Mouse (Mus musculus) CH12.LX (cell line): ENCODE results near the gene Nav3. TPM values are rescaled to one million over a fixed set of nuclear protein-coding genes. Genes with fewer than 3 reads are reported as not detected.

Experiments used
- DNase-seq: peaks from one replicate; pipeline ENCODE4 v3.0.0-alpha.2; 2013; ENCODE audit errors: extremely low read depth
- H3K27ac ChIP-seq: 2 replicates; pipeline ENCODE4 v1.5.1; 2012; ENCODE audit warnings: low read depth, mild to moderate bottlenecking, control low read depth, moderate library complexity; ENCODE audit not compliant: insufficient read depth
- H3K27me3 ChIP-seq: replicated peaks from 2 replicates; pipeline ENCODE3; 2012; ENCODE audit warnings: inconsistent platforms
- H3K36me3 ChIP-seq, 2 experiments: replicated peaks in 1 of 2; 2 replicates each; pipeline versions ENCODE3 to v1.6.1; 2012; ENCODE audit warnings: inconsistent platforms in 1 of 2, low read length in 1 of 2, mild to moderate bottlenecking in 1 of 2, mixed read lengths in 1 of 2, moderate library complexity in 1 of 2; ENCODE audit not compliant: control insufficient read depth in 1 of 2, insufficient read depth in 1 of 2
- H3K4me1 ChIP-seq, 2 experiments: 2 replicates each; pipeline ENCODE4 v1.6.1; 2012; ENCODE audit warnings: inconsistent platforms in 1 of 2, moderate library complexity in 1 of 2; ENCODE audit not compliant: insufficient read depth in 2 of 2, control insufficient read depth in 1 of 2
- H3K4me2 ChIP-seq: 2 replicates; pipeline ENCODE4 v1.6.1; 2012; ENCODE audit warnings: low read depth, mild to moderate bottlenecking, control low read depth; ENCODE audit not compliant: poor library complexity, insufficient read depth, severe bottlenecking
- H3K4me3 ChIP-seq, 3 experiments: fragments of 150-350 bp in 1 of 3; sonication (generic) in 1 of 3; replicated peaks in 1 of 3; 2 replicates each; pipeline versions ENCODE3 to v1.5.1; 2011 to 2012; ENCODE audit warnings: low read depth in 2 of 3, low read length in 2 of 3, mild to moderate bottlenecking in 2 of 3, moderate library complexity in 2 of 3, control low read depth in 1 of 3, improper control_type of control experiment in 1 of 3, inconsistent platforms in 1 of 3, mixed read lengths in 1 of 3; ENCODE audit not compliant: poor library complexity in 1 of 3
- H3K79me2 ChIP-seq: replicated peaks from 2 replicates; pipeline ENCODE4 v1.6.1; 2012; ENCODE audit warnings: mild to moderate bottlenecking, moderate library complexity; ENCODE audit not compliant: control insufficient read depth, poor library complexity, insufficient read depth, severe bottlenecking; ENCODE audit errors: extremely low read depth
- H3K9ac ChIP-seq: 2 replicates; pipeline ENCODE4 v1.6.1; 2012; ENCODE audit warnings: low read depth, mild to moderate bottlenecking, control low read depth, moderate library complexity; ENCODE audit not compliant: insufficient read depth
- H3K9me3 ChIP-seq: replicated peaks from 2 replicates; pipeline ENCODE3; 2012; ENCODE audit warnings: low read length, inconsistent platforms, mixed read lengths
- CHD1 ChIP-seq: IDR thresholded peaks from 2 replicates; pipeline ENCODE4 v1.6.1; 2012; ENCODE audit warnings: low read depth, low read length, improper control_type of control experiment, inconsistent platforms
- CHD2 ChIP-seq: IDR thresholded peaks from 2 replicates; pipeline ENCODE4 v1.6.1; 2011; ENCODE audit warnings: low read length, improper control_type of control experiment
- CTCF ChIP-seq, 2 experiments: IDR thresholded peaks in 1 of 2; conservative IDR thresholded peaks in 1 of 2; 2 replicates each; pipeline ENCODE4 v1.5.1; 2011 to 2012; ENCODE audit warnings: low read depth in 2 of 2, low read length in 2 of 2, improper control_type of control experiment in 1 of 2, inconsistent platforms in 1 of 2, mild to moderate bottlenecking in 1 of 2, moderate library complexity in 1 of 2
- EP300 ChIP-seq: IDR thresholded peaks from 2 replicates; pipeline ENCODE4 v1.6.1; 2011; ENCODE audit warnings: low read length, improper control_type of control experiment
- IRF4 ChIP-seq: IDR thresholded peaks from 2 replicates; pipeline ENCODE4 v1.6.1; 2014; ENCODE audit warnings: low read depth, mild to moderate bottlenecking, inconsistent platforms, low read length, improper control_type of control experiment
- JUN ChIP-seq: IDR thresholded peaks from 2 replicates; pipeline ENCODE4 v1.6.1; 2011; ENCODE audit warnings: low read depth, mild to moderate bottlenecking, low read length, improper control_type of control experiment, moderate library complexity; ENCODE audit not compliant: insufficient read depth
- MAFK ChIP-seq: IDR thresholded peaks from 2 replicates; pipeline ENCODE4 v1.6.1; 2011; ENCODE audit warnings: low read length, improper control_type of control experiment; ENCODE audit not compliant: insufficient replicate concordance
- MAX ChIP-seq: IDR thresholded peaks from 2 replicates; pipeline ENCODE4 v1.6.1; 2011; ENCODE audit warnings: low read length, improper control_type of control experiment
- MEF2A ChIP-seq: IDR thresholded peaks from 2 replicates; pipeline ENCODE4 v1.6.1; 2014; ENCODE audit warnings: low read depth, mild to moderate bottlenecking, inconsistent platforms, low read length, improper control_type of control experiment, borderline replicate concordance
- MXI1 ChIP-seq: IDR thresholded peaks from 2 replicates; pipeline ENCODE4 v1.6.1; 2011; ENCODE audit warnings: mild to moderate bottlenecking, low read depth, low read length, improper control_type of control experiment
- NELFE ChIP-seq: IDR thresholded peaks from 2 replicates; pipeline ENCODE4 v1.6.1; 2011; ENCODE audit warnings: low read depth, low read length, improper control_type of control experiment
- NRF1 ChIP-seq: IDR thresholded peaks from 2 replicates; pipeline ENCODE4 v1.6.1; 2014; ENCODE audit warnings: low read depth, mild to moderate bottlenecking, inconsistent platforms, low read length, improper control_type of control experiment, moderate library complexity
- POLR2AphosphoS2 ChIP-seq: IDR thresholded peaks from 2 replicates; pipeline ENCODE4 v1.6.1; 2011; ENCODE audit warnings: low read depth, low read length, improper control_type of control experiment
- RAD21 ChIP-seq: IDR thresholded peaks from 2 replicates; pipeline ENCODE4 v1.6.1; 2011; ENCODE audit warnings: low read depth, mild to moderate bottlenecking, low read length, improper control_type of control experiment, moderate library complexity
- RCOR1 ChIP-seq: conservative IDR thresholded peaks from 2 replicates; pipeline ENCODE4 v1.6.1; 2012; ENCODE audit warnings: low read depth, mild to moderate bottlenecking, inconsistent platforms, low read length, improper control_type of control experiment
- SMC3 ChIP-seq: IDR thresholded peaks from 2 replicates; pipeline ENCODE4 v1.6.1; 2011; ENCODE audit warnings: low read depth, low read length, improper control_type of control experiment
- TBP ChIP-seq: conservative IDR thresholded peaks from 2 replicates; pipeline ENCODE4 v1.6.1; 2011; ENCODE audit warnings: low read depth, low read length, improper control_type of control experiment
- TCF12 ChIP-seq: IDR thresholded peaks from 2 replicates; pipeline ENCODE4 v1.6.1; 2014; ENCODE audit warnings: low read depth, mild to moderate bottlenecking, inconsistent platforms, low read length, improper control_type of control experiment
- USF1 ChIP-seq: IDR thresholded peaks from 2 replicates; pipeline ENCODE4 v1.6.1; 2014; ENCODE audit warnings: low read depth, mild to moderate bottlenecking, inconsistent platforms, low read length, improper control_type of control experiment
- USF2 ChIP-seq: conservative IDR thresholded peaks from 2 replicates; pipeline ENCODE4 v1.6.1; 2011; ENCODE audit warnings: low read depth, low read length, improper control_type of control experiment
- ZC3H11A ChIP-seq: IDR thresholded peaks from 2 replicates; pipeline ENCODE4 v1.6.1; 2012; ENCODE audit warnings: low read depth, mild to moderate bottlenecking, inconsistent platforms, low read length, improper control_type of control experiment
- ZKSCAN1 ChIP-seq: IDR thresholded peaks from 2 replicates; pipeline ENCODE4 v1.6.1; 2012; ENCODE audit warnings: low read depth, inconsistent platforms, low read length, improper control_type of control experiment, borderline replicate concordance
- dilution Hi-C: fragments of 300-500 bp; cut with MboI; formaldehyde crosslinking; loops from 2 replicates; pipeline ENCODE4 v1.14.3; 2020; ENCODE audit warnings: low sequenced_read_pairs; ENCODE audit not compliant: extremely low pct_unique_long_range_greater_than_20kb, extremely low pct_ligation_motif_present
- in situ Hi-C: fragments of 300-500 bp; cut with MboI; formaldehyde crosslinking; loops from 3 replicates; pipeline ENCODE4 v1.14.3; 2019; ENCODE audit warnings: low sequenced_read_pairs, low pct_ligation_motif_present, low pct_unique_long_range_greater_than_20kb, mixed read lengths
- polyA plus RNA-seq: library from polyadenylated mRNA; unstranded; fragments of >175 nt; gene quantifications from 2 replicates; pipeline ENCODE4 v1.2.1, GENCODE M21; 2012; ENCODE audit warnings: low read depth; ENCODE audit not compliant: insufficient read length
- total RNA-seq, 2 experiments: library from RNA; depleted of rRNA; stranded (reverse); fragments of 300-350 nt in 1 of 2; fragments of >200 nt in 1 of 2; gene quantifications; 2 replicates each; pipeline ENCODE4 v1.2.3; 2012 to 2014

Nav3 gene
- total and polyA plus RNA-seq, 3 experiments: 0.03 TPM; not detected in 2

DNA sequence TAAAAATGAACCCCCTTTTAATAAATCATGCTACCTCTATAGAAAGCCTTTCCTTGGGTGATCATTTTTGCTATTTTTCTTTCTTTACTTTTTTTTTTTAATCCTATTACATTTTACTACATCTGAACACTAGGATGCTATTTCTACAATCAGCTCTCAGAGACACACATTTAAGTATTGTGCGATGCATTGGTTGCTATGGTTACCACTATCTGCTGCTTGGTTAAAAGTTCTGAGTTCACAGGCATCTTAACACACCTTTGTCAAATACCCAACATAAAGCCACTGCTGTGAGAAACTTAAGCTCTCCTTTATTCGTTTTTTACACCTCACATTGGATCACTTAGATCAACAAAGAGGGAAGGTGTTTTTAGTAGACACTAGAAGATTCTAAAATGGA, 338.7 kb downstream of the Nav3 start:
- H3K36me3 ChIP-seq: no peaks in the 10 kb centered on the region
- H3K4me2 ChIP-seq: no peak overlapping the region
- no peaks in the 10 kb centered on the region for H3K79me2 ChIP-seq
- dilution Hi-C loops: no loop called here
- TF ChIP-seq ZKSCAN1 (no peak), ZC3H11A (no peak), POLR2AphosphoS2 (no peak), USF1 (no peak), MEF2A (no peak), MAX (no peak), EP300 (no peak), SMC3 (no peak), NRF1 (no peak), JUN (no peak), CHD2 (no peak), CHD1 (no peak), IRF4 (no peak), RAD21 (no peak), USF2 (no peak), MXI1 (no peak), TCF12 (no peak), RCOR1 (no peak)
- TF ChIP-seq, all 38 proteins: peak for 0
- in situ Hi-C loops: no loop called here
- Histone ChIP-seq H3K27me3 (no peaks in the 10 kb centered on the region), H3K4me3 (no peak overlapping the region), H3K27ac (no peak overlapping the region), H3K4me1 (no peaks in the 10 kb centered on the region), H3K9me3 (peaks cover 23% of the 10 kb centered on the region), H3K9ac (no peak overlapping the region)
- no peak for DNase-seq

GRCm38 (mm10) chr10:110112669-110113458, 343.1 kb downstream of the Nav3 start:
- H3K79me2 ChIP-seq: no peaks in the 10 kb centered on the region
- no peaks in the 10 kb centered on the region for H3K27me3 ChIP-seq
- H3K27ac ChIP-seq: no peak overlapping the region
- no peak for DNase-seq
- peaks cover 28% of the 10 kb centered on the region for H3K9me3 ChIP-seq
- dilution Hi-C loops (no loop called here), in situ Hi-C loops (no loop called here)
- no peaks in the 10 kb centered on the region for H3K4me1 ChIP-seq
- TF ChIP-seq CTCF (conservative IDR thresholded peaks at IDR 0.05 in 1 of 2, IDR thresholded peaks at IDR 0.05 in 1 of 2; ENCODE audit: low read depth in 2 of 2, low read length in 2 of 2) (no peak), MAFK (no peak), NRF1 (no peak), IRF4 (no peak), EP300 (no peak), TBP (no peak), NELFE (no peak), CHD2 (no peak)
- no peak overlapping the region for H3K9ac ChIP-seq
- no peak overlapping the region for H3K4me2 ChIP-seq
- H3K36me3 ChIP-seq: no peaks in the 10 kb centered on the region
- no peak overlapping the region for H3K4me3 ChIP-seq
